In genomic region chr19:44681675-44682074, GRCm38 (mm10) we compare ENCODE assay signal across 20 mouse cellular contexts.
DNase-seq lines count a peak whose midpoint lies in the region; ATAC-seq and TF ChIP-seq lines count a peak whose summit lies in the region.
"Had no signal": no experiment of that assay in that cellular context is flagged by ENCODE, and none has a peak within 500 bp of the region (broad histone marks: within the 10 kb centered on the region; RNA-seq: fewer than 3 reads in every experiment).

No protein-coding gene starts in this region.

- TF ChIP-seq CTCF in hindbrain, postnatal 0 days (IDR thresholded peaks at IDR 0.05; ENCODE audit: low read depth) = no peak

- H3K9ac ChIP-seq in hindbrain, embryonic 16.5 days (ENCODE audit: low read depth, low read length) = no peak overlapping the region
- H3K9ac ChIP-seq in hindbrain, embryonic 11.5 days (ENCODE audit: low read depth, low read length) = no peak overlapping the region
- no peak overlapping the region for H3K9ac ChIP-seq in hindbrain, postnatal 0 days (replicated peaks; ENCODE audit: low read length)
- H3K9ac ChIP-seq in neural tube, embryonic 15.5 days (replicated peaks) = no peak overlapping the region
- H3K9ac ChIP-seq: embryonic facial prominence, embryonic 12.5 days; forebrain, embryonic 12.5 days had no signal

- 18% methylated on average over 8 of the region's 8 CpGs for WGBS in hindbrain, embryonic 10.5 days
- WGBS in hindbrain, embryonic 16.5 days = 11% methylated on average over 8 of the region's 8 CpGs
- WGBS in hindbrain, embryonic 11.5 days = 5% methylated on average over 8 of the region's 8 CpGs
- WGBS in hindbrain, postnatal 0 days = 14% methylated on average over 8 of the region's 8 CpGs
- 3% methylated on average over 8 of the region's 8 CpGs for WGBS in neural tube, embryonic 15.5 days

- H3K4me3 ChIP-seq in hindbrain, embryonic 10.5 days = no peak overlapping the region
- no peak overlapping the region for H3K4me3 ChIP-seq in hindbrain, embryonic 16.5 days (ENCODE audit: low read length)
- H3K4me3 ChIP-seq in hindbrain, embryonic 11.5 days (ENCODE audit: low read depth, low read length) = no peak overlapping the region
- H3K4me3 ChIP-seq in hindbrain, postnatal 0 days (ENCODE audit: low read length) = no peak overlapping the region
- no peak overlapping the region for H3K4me3 ChIP-seq in neural tube, embryonic 15.5 days (replicated peaks)
- H3K4me3 ChIP-seq: embryonic facial prominence, embryonic 12.5 days; forebrain, embryonic 12.5 days; heart, embryonic 10.5 days had no signal

- H3K36me3 ChIP-seq in hindbrain, embryonic 10.5 days = no peaks in the 10 kb centered on the region
- no peaks in the 10 kb centered on the region for H3K36me3 ChIP-seq in hindbrain, embryonic 16.5 days (ENCODE audit: control insufficient read depth, insufficient read depth, low read length)
- no peaks in the 10 kb centered on the region for H3K36me3 ChIP-seq in hindbrain, embryonic 11.5 days (ENCODE audit: control insufficient read depth, insufficient read depth, low read length)
- no peaks in the 10 kb centered on the region for H3K36me3 ChIP-seq in hindbrain, postnatal 0 days (ENCODE audit: insufficient read depth, low read length)
- H3K36me3 ChIP-seq in neural tube, embryonic 15.5 days = no peaks in the 10 kb centered on the region
- H3K36me3 ChIP-seq: embryonic facial prominence, embryonic 12.5 days; forebrain, embryonic 12.5 days; heart, embryonic 10.5 days had no signal

- H3K4me1 ChIP-seq in hindbrain, embryonic 10.5 days (replicated peaks) = peaks cover 23% of the 10 kb centered on the region
- H3K4me1 ChIP-seq in hindbrain, embryonic 16.5 days (ENCODE audit: control insufficient read depth, insufficient read depth, low read depth, low read length) = peaks cover 8% of the 10 kb centered on the region
- H3K4me1 ChIP-seq in hindbrain, embryonic 11.5 days (replicated peaks; ENCODE audit: control insufficient read depth, insufficient read depth, low read length) = no peaks in the 10 kb centered on the region
- H3K4me1 ChIP-seq in hindbrain, postnatal 0 days (ENCODE audit: insufficient read depth, low read length) = no peaks in the 10 kb centered on the region
- peaks cover 44% of the 10 kb centered on the region for H3K4me1 ChIP-seq in neural tube, embryonic 15.5 days
- H3K4me1 ChIP-seq: embryonic facial prominence, embryonic 12.5 days had no signal

- no peak overlapping the region for H3K4me2 ChIP-seq in hindbrain, embryonic 16.5 days (ENCODE audit: low read length)
- no peak overlapping the region for H3K4me2 ChIP-seq in hindbrain, embryonic 11.5 days (replicated peaks; ENCODE audit: low read depth, low read length)
- no peak overlapping the region for H3K4me2 ChIP-seq in hindbrain, postnatal 0 days (ENCODE audit: low read depth, low read length)
- no peak overlapping the region for H3K4me2 ChIP-seq in neural tube, embryonic 15.5 days
- H3K4me2 ChIP-seq: embryonic facial prominence, embryonic 12.5 days; forebrain, embryonic 12.5 days had no signal

- no peak for DNase-seq in hindbrain, embryonic 10.5 days (ENCODE audit: low spot score)
- peak; percentile 42 for DNase-seq in hindbrain, embryonic 11.5 days (ENCODE audit: low spot score)
- peak; percentile 20 for DNase-seq in hindbrain, postnatal 0 days (ENCODE audit: low spot score)
- no peak for DNase-seq in urinary bladder, postnatal 4 days (ENCODE audit: low spot score in 2 of 2)
- DNase-seq in kidney, postnatal 25 days = no peak
- DNase-seq: adrenal gland, postnatal 10 days; B cell, adult 2 months; cerebellum, adult 18-20 months; cerebellum, postnatal 14 days; gastrocnemius, postnatal 10 days; heart, adult 18-20 months; heart, postnatal 10 days; heart, postnatal 4 days had no signal

- H3K9me3 ChIP-seq in hindbrain, embryonic 10.5 days = no peaks in the 10 kb centered on the region
- H3K9me3 ChIP-seq in hindbrain, embryonic 16.5 days (ENCODE audit: control insufficient read depth, low read length) = no peaks in the 10 kb centered on the region
- no peaks in the 10 kb centered on the region for H3K9me3 ChIP-seq in hindbrain, embryonic 11.5 days (ENCODE audit: control insufficient read depth, low read length)
- no peaks in the 10 kb centered on the region for H3K9me3 ChIP-seq in hindbrain, postnatal 0 days (ENCODE audit: low read length)
- no peaks in the 10 kb centered on the region for H3K9me3 ChIP-seq in neural tube, embryonic 15.5 days (replicated peaks)
- H3K9me3 ChIP-seq: embryonic facial prominence, embryonic 12.5 days; forebrain, embryonic 12.5 days; heart, embryonic 10.5 days had no signal

- H3K27ac ChIP-seq in hindbrain, embryonic 10.5 days = 0 out of 2 replicates have a peak overlapping the region, but pooled peaks have one; percentile 2
- H3K27ac ChIP-seq in hindbrain, embryonic 16.5 days (ENCODE audit: low read depth, low read length) = no peak overlapping the region
- H3K27ac ChIP-seq in hindbrain, embryonic 11.5 days (ENCODE audit: low read depth, low read length) = no peak overlapping the region
- no peak overlapping the region for H3K27ac ChIP-seq in hindbrain, postnatal 0 days
- peak overlapping the region; percentile 35; the same call in 1 of the 2 replicates for H3K27ac ChIP-seq in neural tube, embryonic 15.5 days (replicated peaks)
- H3K27ac ChIP-seq: embryonic facial prominence, embryonic 12.5 days; forebrain, embryonic 12.5 days; heart, embryonic 10.5 days had no signal

- H3K27me3 ChIP-seq in hindbrain, embryonic 10.5 days (ENCODE audit: insufficient read depth, poor library complexity, severe bottlenecking) = peaks cover 100% of the 10 kb centered on the region
- peaks cover 50% of the 10 kb centered on the region for H3K27me3 ChIP-seq in hindbrain, embryonic 16.5 days (replicated peaks; ENCODE audit: control insufficient read depth, insufficient read depth, low read length)
- peaks cover 85% of the 10 kb centered on the region for H3K27me3 ChIP-seq in hindbrain, embryonic 11.5 days (ENCODE audit: control insufficient read depth, insufficient read depth, low read length)
- peaks cover 44% of the 10 kb centered on the region for H3K27me3 ChIP-seq in hindbrain, postnatal 0 days (ENCODE audit: insufficient read depth, low read length)
- H3K27me3 ChIP-seq in neural tube, embryonic 15.5 days (replicated peaks) = peaks cover 79% of the 10 kb centered on the region

- no peak for ATAC-seq in hindbrain, embryonic 16.5 days
- ATAC-seq in hindbrain, embryonic 11.5 days (ENCODE audit: low FRiP score) = 0 out of 2 replicates have a peak, but pooled peaks have one; percentile 48
- ATAC-seq in hindbrain, postnatal 0 days = no peak
- ATAC-seq in neural tube, embryonic 15.5 days (ENCODE audit: low FRiP score) = no peak
- ATAC-seq: CD4-positive, CD25-positive, alpha-beta regulatory T cell, adult 4 months; forebrain, embryonic 16.5 days had no signal

Comparison
In these comparisons a context has a peak if more than half of its experiments do, and no peak if none do; other contexts are left out.
1. DNase-seq: peak in hindbrain, embryonic 11.5 days (single experiment) and hindbrain, postnatal 0 days (single experiment); none in hindbrain, embryonic 10.5 days (single experiment), urinary bladder, postnatal 4 days (0 of 2) and kidney, postnatal 25 days (0 of 2).
2. H3K27ac ChIP-seq: peak in hindbrain, embryonic 10.5 days (single experiment) and neural tube, embryonic 15.5 days (single experiment); none in hindbrain, embryonic 16.5 days (single experiment), hindbrain, embryonic 11.5 days (single experiment) and hindbrain, postnatal 0 days (single experiment).